Mouse (Mus musculus) bone marrow macrophage, adult 2 months (primary cell): ENCODE data around the gene Lrrc25. TPM values are rescaled to one million over a fixed set of nuclear protein-coding genes. Genes with fewer than 3 reads are reported as not detected.
A peak's percentile ranks its signal among the peaks of the same experiment; 100 is the strongest.

Experiments
- H3K27ac ChIP-seq: 2 replicates; pipeline ENCODE4 v1.5.1; 2012; ENCODE audit warnings: low read depth, low read length; ENCODE audit not compliant: insufficient read depth
- H3K4me1 ChIP-seq: 2 replicates; pipeline ENCODE4 v1.6.1; 2012; ENCODE audit warnings: low read length; ENCODE audit not compliant: control insufficient read depth, insufficient read depth
- H3K4me3 ChIP-seq: 2 replicates; pipeline ENCODE4 v1.5.1; 2012; ENCODE audit warnings: mild to moderate bottlenecking, low read length, moderate library complexity; ENCODE audit not compliant: insufficient read depth
- CTCF ChIP-seq: IDR thresholded peaks from 2 replicates; pipeline ENCODE4 v1.5.1; 2012; ENCODE audit warnings: low read depth, mild to moderate bottlenecking, low read length, moderate library complexity
- POLR2A ChIP-seq: IDR thresholded peaks from 2 replicates; pipeline ENCODE4 v1.6.1; 2012; ENCODE audit warnings: mild to moderate bottlenecking, low read depth, low read length, borderline replicate concordance
- polyA plus RNA-seq: library from polyadenylated mRNA; stranded (reverse); fragments of >200 nt; gene quantifications from 2 replicates; pipeline ENCODE4 v1.2.4, GENCODE M21; 2012; ENCODE audit not compliant: missing spikeins, insufficient read depth, insufficient read length

The Lrrc25 gene
- polyA plus RNA-seq, 1 experiment = 197 TPM

DNA sequence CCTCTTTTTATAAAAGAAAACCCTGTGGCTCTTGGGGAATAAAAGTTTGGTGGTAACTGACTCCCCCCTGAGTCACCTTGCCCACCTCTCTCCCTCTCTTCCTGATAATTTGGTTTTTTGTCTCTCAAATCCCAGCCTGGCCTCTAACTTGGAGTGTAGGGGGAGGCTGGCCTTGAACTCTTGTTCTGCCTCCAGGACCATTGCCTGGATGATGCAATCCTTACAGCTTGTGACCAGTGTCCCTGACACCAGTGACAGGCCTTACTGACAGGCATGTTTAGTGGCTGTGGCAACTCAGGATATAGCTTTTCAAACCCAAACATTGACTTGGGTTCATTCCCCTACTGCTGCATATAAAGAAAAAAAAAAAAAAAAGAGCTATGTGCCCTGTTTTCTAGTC is 30.8 kb downstream of the Lrrc25 start:
- Histone ChIP-seq H3K27ac (peak overlapping the region; percentile 97), H3K4me3 (no peak overlapping the region), H3K4me1 (peaks cover 65% of the 10 kb centered on the region)
- TF ChIP-seq POLR2A = no peak
- no peak for TF ChIP-seq CTCF

DNA sequence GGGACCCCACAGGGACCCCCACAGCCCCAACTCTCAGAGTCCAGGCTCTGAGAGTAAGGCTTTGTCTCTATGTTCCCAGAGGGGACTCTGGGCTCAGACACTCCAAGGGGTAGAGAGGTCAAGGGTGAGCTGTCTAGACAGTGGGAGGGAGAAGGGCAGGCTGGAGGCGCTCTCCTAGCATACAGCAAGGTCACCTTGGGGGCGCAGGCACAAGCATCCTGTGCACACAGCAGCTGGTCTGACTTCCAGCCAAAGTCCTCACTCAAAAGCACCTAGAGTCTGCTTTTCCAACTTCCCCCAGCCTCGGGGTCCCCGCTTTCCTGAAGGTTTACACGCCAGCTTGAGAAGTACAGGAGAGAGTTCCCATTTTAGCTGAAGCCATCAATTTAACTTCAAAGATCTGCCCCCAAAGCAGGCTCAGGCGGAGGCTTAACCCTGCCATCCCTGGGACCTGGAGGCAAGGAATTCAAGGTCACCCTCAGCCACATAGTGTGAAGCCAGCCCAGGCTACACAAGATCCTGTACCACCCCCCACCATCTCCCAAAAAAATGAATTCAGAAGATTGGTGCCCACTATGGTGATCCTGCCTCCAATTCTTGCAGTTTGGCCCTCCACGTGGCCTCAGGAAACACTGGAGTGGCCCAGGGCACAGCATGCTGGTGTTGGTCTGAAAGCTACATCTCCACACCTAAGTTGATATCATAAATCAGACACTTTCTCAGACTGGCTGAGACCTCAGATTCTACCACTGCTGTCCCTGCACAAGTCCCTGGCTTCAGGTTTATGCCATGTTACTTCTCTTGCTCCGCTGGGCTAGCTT is 31.6 kb downstream of the Lrrc25 start:
- TF ChIP-seq POLR2A (no peak), CTCF (0 out of 2 replicates have a peak, but pooled peaks have one; percentile 10)
- Histone ChIP-seq H3K4me3 (no peak overlapping the region), H3K27ac (peak overlapping the region; percentile 97), H3K4me1 (peaks cover 66% of the 10 kb centered on the region)

DNA sequence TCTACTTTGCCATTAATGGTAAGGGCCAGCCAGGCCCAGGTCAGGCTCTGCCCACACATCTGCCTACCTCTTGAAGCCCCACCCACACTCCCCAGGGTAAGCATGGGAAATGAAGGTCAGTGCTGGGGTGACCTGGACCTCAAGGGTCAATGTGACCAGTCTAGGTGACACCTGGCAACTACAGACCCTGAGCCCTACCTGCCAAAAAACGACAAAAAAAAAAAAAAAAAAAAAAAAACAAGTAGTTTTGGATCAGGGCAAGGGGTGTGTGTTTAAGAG is 32.1 kb downstream of the Lrrc25 start:
- no peak overlapping the region for H3K4me3 ChIP-seq
- peak overlapping the region; percentile 97 for H3K27ac ChIP-seq
- peaks cover 67% of the 10 kb centered on the region for H3K4me1 ChIP-seq
- TF ChIP-seq POLR2A = no peak
- TF ChIP-seq CTCF = no peak

DNA sequence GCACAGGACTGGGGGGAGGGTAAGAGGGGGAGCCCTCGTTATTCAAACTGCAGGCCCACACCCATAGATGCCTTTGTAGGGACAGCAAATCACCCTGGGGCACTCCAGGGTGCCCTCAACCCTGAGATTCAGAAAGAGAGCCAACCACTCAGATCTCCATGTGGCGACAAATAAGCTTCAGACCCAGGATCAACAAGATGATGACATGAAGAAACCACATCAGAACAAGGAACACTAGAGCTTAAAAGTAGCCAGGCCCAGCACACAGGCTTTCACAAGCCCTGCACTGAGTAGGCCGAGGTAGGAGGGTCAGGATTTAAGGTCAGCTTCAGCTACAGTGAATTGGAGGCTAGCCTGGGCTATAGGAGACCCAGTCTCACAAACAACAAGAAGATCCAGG is 33.0 kb downstream of the Lrrc25 start:
- TF ChIP-seq CTCF (no peak), POLR2A (no peak)
- H3K27ac ChIP-seq = peak overlapping the region; percentile 97
- peaks cover 67% of the 10 kb centered on the region for H3K4me1 ChIP-seq
- peak overlapping the region; percentile 16 for H3K4me3 ChIP-seq

DNA sequence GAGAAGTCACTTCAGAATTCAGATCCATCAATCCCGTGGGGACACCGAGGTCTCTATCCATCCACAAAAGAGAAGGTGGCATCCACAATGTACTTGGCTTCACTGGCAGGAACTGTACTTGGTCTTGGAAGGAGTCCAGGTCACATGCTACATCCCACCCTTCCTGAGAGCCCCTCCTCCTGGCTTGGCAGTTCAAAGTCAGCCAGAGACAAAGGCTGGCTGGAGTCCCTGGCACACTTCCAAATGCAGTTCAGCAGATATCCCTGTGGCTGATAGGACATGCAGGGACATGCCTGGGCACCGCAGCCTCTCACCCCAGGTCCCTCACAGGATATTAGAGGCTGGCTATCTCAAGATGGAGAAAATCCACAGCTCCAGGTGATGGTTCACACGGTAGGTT is 33.4 kb downstream of the Lrrc25 start:
- Histone ChIP-seq H3K4me3 (peak overlapping the region; percentile 16), H3K27ac (peak overlapping the region; percentile 97), H3K4me1 (peaks cover 70% of the 10 kb centered on the region)
- TF ChIP-seq CTCF (no peak), POLR2A (no peak)

- Histone ChIP-seq H3K4me3 (no peak overlapping the region), H3K27ac (peak overlapping the region; percentile 97), H3K4me1 (peaks cover 69% of the 10 kb centered on the region)
- no peak for TF ChIP-seq POLR2A
Observed at GRCm38 (mm10) chr8:70650351-70650750, 34.4 kb downstream of the Lrrc25 start.

DNA sequence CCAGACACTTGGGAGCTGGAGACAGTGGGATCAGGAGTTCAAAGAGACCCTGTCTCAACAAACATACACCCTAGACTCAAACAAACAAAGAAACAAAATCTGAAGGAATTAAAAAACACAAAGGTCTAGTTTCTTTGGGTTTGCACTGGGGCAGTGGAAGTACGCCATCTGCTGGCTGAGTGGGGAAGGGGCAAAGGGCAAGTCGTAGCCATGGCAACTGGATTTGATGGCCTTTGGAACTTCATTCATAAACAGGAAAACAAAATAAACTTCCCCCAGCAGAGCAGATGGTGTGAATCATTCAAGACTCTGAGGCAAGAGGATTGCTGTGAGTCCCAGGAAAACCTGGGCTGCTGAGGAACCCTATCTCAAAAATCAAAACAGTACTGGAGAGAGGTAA is 37.3 kb downstream of the Lrrc25 start:
- Histone ChIP-seq H3K4me1 (peaks cover 50% of the 10 kb centered on the region), H3K27ac (peak overlapping the region; percentile 59), H3K4me3 (no peak overlapping the region)
- TF ChIP-seq POLR2A = no peak
- TF ChIP-seq CTCF = peak; percentile 96

- Histone ChIP-seq H3K27ac (peak overlapping the region; percentile 66), H3K4me1 (peaks cover 45% of the 10 kb centered on the region), H3K4me3 (no peak overlapping the region)
- no peak for TF ChIP-seq POLR2A
- TF ChIP-seq CTCF = no peak
Observed at GRCm38 (mm10) chr8:70654121-70654520, 38.2 kb downstream of the Lrrc25 start.

DNA sequence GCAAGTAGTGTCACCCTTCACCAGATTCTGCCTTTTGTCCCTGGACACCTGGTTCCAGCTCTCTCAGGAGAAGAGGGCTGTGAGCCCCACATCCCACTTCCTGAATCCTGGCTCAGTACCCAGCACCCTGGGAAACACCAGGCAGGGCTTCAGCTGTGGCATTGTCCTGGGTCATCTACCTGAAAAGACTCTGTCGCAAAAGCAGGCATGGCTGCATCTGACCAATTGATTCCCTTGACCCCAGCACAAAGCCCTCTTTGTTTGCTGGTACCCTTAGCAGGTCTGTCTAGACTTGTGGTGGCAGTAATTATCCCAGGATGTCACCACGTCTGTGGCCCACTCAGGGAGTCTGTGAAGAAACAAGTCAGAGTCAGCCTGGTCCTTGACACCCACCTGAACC is 39.5 kb downstream of the Lrrc25 start:
- TF ChIP-seq CTCF (no peak), POLR2A (no peak)
- Histone ChIP-seq H3K4me1 (peaks cover 40% of the 10 kb centered on the region), H3K4me3 (no peak overlapping the region), H3K27ac (no peak overlapping the region)

GRCm38 (mm10) chr8:70656193-70656790 is 40.3 kb downstream of the Lrrc25 start:
- TF ChIP-seq CTCF (no peak), POLR2A (no peak)
- Histone ChIP-seq H3K4me3 (no peak overlapping the region), H3K27ac (no peak overlapping the region), H3K4me1 (peaks cover 41% of the 10 kb centered on the region)

- TF ChIP-seq POLR2A (no peak), CTCF (no peak)
- Histone ChIP-seq H3K27ac (no peak overlapping the region), H3K4me3 (no peak overlapping the region), H3K4me1 (peaks cover 41% of the 10 kb centered on the region)
Observed at GRCm38 (mm10) chr8:70657214-70657613, 41.3 kb downstream of the Lrrc25 start.
